Mouse (Mus musculus): Measurements from ENCODE around the gene Spem2.
"Not testable (repeated sequence)": the region's sequence is repeated elsewhere in the genome, so short reads cannot be mapped to it uniquely, and the experiment has no call there.

Gene Spem2

GRCm38 (mm10) chr11:69818365-69818764 lies at the start of gene Spem2:
Gene Spem2, minus strand, starts transcription at chr11:69818465.
- no peak for DNase-seq

- DNase-seq: no peak
Observed at GRCm38 (mm10) chr11:69867335-69867734, 49.1 kb upstream of the Spem2 start.

GRCm38 (mm10) chr11:69865561-69865960 lies 47.3 kb upstream of the Spem2 start:
- DNase-seq: no peak

- DNase-seq: no peak
Observed at GRCm38 (mm10) chr11:69864138-69864860, 46.0 kb upstream of the Spem2 start.

- DNase-seq: not testable (repeated sequence)
Observed at GRCm38 (mm10) chr11:69863729-69864128, 45.5 kb upstream of the Spem2 start.

- no peak for DNase-seq
Observed at GRCm38 (mm10) chr11:69858113-69858998, 40.1 kb upstream of the Spem2 start, which contains the start of gene Tnk1. Gene Tnk1, minus strand, starts transcription at chr11:69858730.

- DNase-seq: peak; percentile 74
Observed at GRCm38 (mm10) chr11:69855347-69855746, 37.1 kb upstream of the Spem2 start.

- no peak for DNase-seq
Observed at GRCm38 (mm10) chr11:69854680-69855079, 36.4 kb upstream of the Spem2 start.

- peak; percentile 25 for DNase-seq
Observed at GRCm38 (mm10) chr11:69853994-69854393, 35.7 kb upstream of the Spem2 start.

- DNase-seq: no peak
Observed at GRCm38 (mm10) chr11:69850754-69851153, 32.5 kb upstream of the Spem2 start.

GRCm38 (mm10) chr11:69849884-69850283 lies 31.6 kb upstream of the Spem2 start:
- no peak for DNase-seq

GRCm38 (mm10) chr11:69849128-69849527 lies 30.9 kb upstream of the Spem2 start:
- no peak for DNase-seq

- no peak for DNase-seq
Observed at GRCm38 (mm10) chr11:69848021-69848420, 29.8 kb upstream of the Spem2 start.

- DNase-seq: peak; percentile 10
Observed at GRCm38 (mm10) chr11:69846738-69847688, 28.7 kb upstream of the Spem2 start.

GRCm38 (mm10) chr11:69846198-69846680 lies 28.0 kb upstream of the Spem2 start, which contains the start of gene Plscr3:
Gene Plscr3, plus strand, starts transcription at chr11:69846376.
- peak; percentile 98 for DNase-seq

- DNase-seq: peak; percentile 52
Observed at GRCm38 (mm10) chr11:69838714-69839104, 20.4 kb upstream of the Spem2 start.

GRCm38 (mm10) chr11:69837952-69838713 lies 19.9 kb upstream of the Spem2 start, which contains the start of gene Tmem256:
Gene Tmem256, plus strand, starts transcription at chr11:69838514.
- DNase-seq: peak; percentile 97

- DNase-seq: no peak
Observed at GRCm38 (mm10) chr11:69837604-69837951, 19.3 kb upstream of the Spem2 start, which contains the start of gene Nlgn2. Gene Nlgn2, minus strand, starts transcription at chr11:69837784.

- peak; percentile 68 for DNase-seq
Observed at GRCm38 (mm10) chr11:69836703-69837576, 18.7 kb upstream of the Spem2 start.

- no peak for DNase-seq
Observed at GRCm38 (mm10) chr11:69835966-69836335, 17.7 kb upstream of the Spem2 start.

Data from embryo, embryonic 11 days (tissue).